ENCODE assay signal across 8 mouse cellular contexts in the genomic region with DNA sequence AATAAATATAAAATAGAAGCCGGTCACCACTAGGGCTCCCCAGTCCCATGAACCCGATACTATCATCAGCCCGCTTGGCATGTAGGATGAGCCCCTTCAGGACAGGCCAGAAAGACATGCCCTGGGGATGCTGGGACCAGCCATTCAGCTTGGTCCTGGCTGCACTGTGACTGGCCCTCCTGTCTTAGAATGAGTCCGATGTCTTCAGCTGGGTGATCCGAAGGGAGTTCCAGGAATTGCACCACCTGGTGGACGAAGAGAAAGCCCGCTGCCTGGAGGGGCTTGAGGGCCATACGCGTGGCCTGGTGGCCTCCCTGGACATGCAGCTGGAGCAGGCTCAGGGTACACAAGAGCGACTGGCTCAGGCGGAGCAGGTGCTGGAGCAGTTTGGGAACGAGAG. TPM values are rescaled to one million over a fixed set of nuclear protein-coding genes. Genes with fewer than 3 reads are reported as not detected.
A peak's percentile ranks its signal among the peaks of the same experiment; 100 is the strongest.
DNase-seq lines count a peak whose midpoint lies in the region; ATAC-seq and TF ChIP-seq lines count a peak whose summit lies in the region.
"Had no signal": no experiment of that assay in that cellular context is flagged by ENCODE, and none has a peak within 500 bp of the region (broad histone marks: within the 10 kb centered on the region; RNA-seq: fewer than 3 reads in every experiment).

No protein-coding gene starts in this region.

- H3K27ac ChIP-seq in kidney, adult 2 months (ENCODE audit: insufficient read depth, low read depth, low read length): no peak overlapping the region
- H3K27ac ChIP-seq in lung, embryonic 16.5 days (ENCODE audit: low read length): no peak overlapping the region
- H3K27ac ChIP-seq: embryonic facial prominence, embryonic 13.5 days had no signal

- H3K9ac ChIP-seq in lung, embryonic 16.5 days (ENCODE audit: low read length): no peak overlapping the region
- H3K9ac ChIP-seq: embryonic facial prominence, embryonic 13.5 days had no signal

- no peak overlapping the region for H3K4me3 ChIP-seq in kidney, adult 2 months (ENCODE audit: insufficient read depth, low read depth, low read length)
- no peak overlapping the region for H3K4me3 ChIP-seq in lung, embryonic 16.5 days (ENCODE audit: low read length)
- H3K4me3 ChIP-seq: embryonic facial prominence, embryonic 13.5 days had no signal

- peak; percentile 31; the same call in 1 of the 2 replicates for ATAC-seq in lung, embryonic 16.5 days (ENCODE audit: low read depth)

- no peaks in the 10 kb centered on the region for H3K4me1 ChIP-seq in kidney, adult 2 months (ENCODE audit: control insufficient read depth, insufficient read depth, low read length)
- no peaks in the 10 kb centered on the region for H3K4me1 ChIP-seq in lung, embryonic 16.5 days (replicated peaks; ENCODE audit: control insufficient read depth, insufficient read depth, low read length)
- H3K4me1 ChIP-seq: embryonic facial prominence, embryonic 13.5 days had no signal

- no peaks in the 10 kb centered on the region for H3K27me3 ChIP-seq in kidney, adult 2 months (replicated peaks; ENCODE audit: control insufficient read depth, insufficient read depth, low read length)
- no peaks in the 10 kb centered on the region for H3K27me3 ChIP-seq in lung, embryonic 16.5 days (ENCODE audit: control insufficient read depth, insufficient read depth, low read depth, low read length)
- H3K27me3 ChIP-seq: embryonic facial prominence, embryonic 13.5 days had no signal

- H3K9me3 ChIP-seq in lung, embryonic 16.5 days (ENCODE audit: control insufficient read depth, low read length): no peaks in the 10 kb centered on the region

- no peak overlapping the region for H3K4me2 ChIP-seq in lung, embryonic 16.5 days (ENCODE audit: low read depth, low read length)
- H3K4me2 ChIP-seq: embryonic facial prominence, embryonic 13.5 days had no signal

- TF ChIP-seq CTCF in kidney, adult 2 months (conservative IDR thresholded peaks at IDR 0.05; ENCODE audit: insufficient read depth, insufficient read length, low read depth, low read length): peak; percentile 67

- DNase-seq in kidney, adult 2 months: peak; percentile 18
- DNase-seq in kidney, adult 18-20 months: no peak
- DNase-seq in MN1 (ENCODE audit: low spot score): peak; percentile 69
- peak; percentile 79 for DNase-seq in embryo, embryonic 11 days
- DNase-seq in right cerebral cortex, postnatal 10 days (ENCODE audit: low spot score in 2 of 2): no peak
- no peak for DNase-seq in gastrocnemius, postnatal 10 days

- H3K36me3 ChIP-seq in kidney, adult 2 months (ENCODE audit: control insufficient read depth, insufficient read depth, low read length): no peaks in the 10 kb centered on the region
- no peaks in the 10 kb centered on the region for H3K36me3 ChIP-seq in lung, embryonic 16.5 days (ENCODE audit: control insufficient read depth, insufficient read depth, low read length)
- H3K36me3 ChIP-seq: embryonic facial prominence, embryonic 13.5 days had no signal

- 29% methylated on average over 12 of the region's 12 CpGs for WGBS in kidney, adult 2 months
- 22% methylated on average over 12 of the region's 12 CpGs for WGBS in lung, embryonic 16.5 days

- no peak for TF ChIP-seq POLR2A in kidney, adult 2 months (IDR thresholded peaks at IDR 0.05; ENCODE audit: low read depth, low read length)

RNA-seq across cellular contexts. Expression of a gene that starts 6.2 kb away (rescaled TPM):
- polyA plus RNA-seq in kidney, adult 2 months (2012; rRNA removed): 23.6 and 27.1 TPM in 2 replicates
- 32.1 and 34.3 TPM in 2 replicates for polyA plus RNA-seq in lung, embryonic 16.5 days (2015; fragmentation: Nextera tagmentation; extraction: Ambion mirVana)
- total RNA-seq in gastrocnemius, postnatal 10 days (2021): 10 to 100 TPM in 1 of 2 experiments, 1 to 10 TPM in 1; 9.6 to 12.1 TPM

RNA-seq across cellular contexts. Expression of a gene that starts 10.4 kb away (rescaled TPM):
- 0.06 TPM in 1 of 2 replicates, not detected in the other for polyA plus RNA-seq in kidney, adult 2 months (2012; rRNA removed)
- polyA plus RNA-seq in lung, embryonic 16.5 days (2015; fragmentation: Nextera tagmentation; extraction: Ambion mirVana): not detected in 2 replicates
- total RNA-seq in gastrocnemius, postnatal 10 days (2021): not detected

RNA-seq across cellular contexts. Expression of a gene that starts 13.7 kb away (rescaled TPM):
- 0.07 and 0.08 TPM in 2 replicates for polyA plus RNA-seq in kidney, adult 2 months (2012; rRNA removed)
- not detected in 2 replicates for polyA plus RNA-seq in lung, embryonic 16.5 days (2015; fragmentation: Nextera tagmentation; extraction: Ambion mirVana)
- not detected for total RNA-seq in gastrocnemius, postnatal 10 days (2021)
- polyA plus RNA-seq: embryonic facial prominence, embryonic 13.5 days had no signal

RNA-seq across cellular contexts. Expression of a gene that starts 30.8 kb away (rescaled TPM):
- polyA plus RNA-seq in kidney, adult 2 months (2012; rRNA removed): 10.1 and 12.6 TPM in 2 replicates
- polyA plus RNA-seq in lung, embryonic 16.5 days (2015; fragmentation: Nextera tagmentation; extraction: Ambion mirVana): 9.4 and 9.7 TPM in 2 replicates
- total RNA-seq in gastrocnemius, postnatal 10 days (2021): 10 to 100 TPM; 11.5 to 14.9 TPM

Comparison
In these comparisons a context has a peak if more than half of its experiments do, and no peak if none do; other contexts are left out.
1. DNase-seq: peak in kidney, adult 2 months (single experiment), MN1 (single experiment) and embryo, embryonic 11 days (single experiment); none in kidney, adult 18-20 months (single experiment), right cerebral cortex, postnatal 10 days (0 of 2) and gastrocnemius, postnatal 10 days (single experiment).